Mouse (Mus musculus): ENCODE data around the gene Synj1. TPM values are rescaled to one million over a fixed set of nuclear protein-coding genes. Genes with fewer than 3 reads are reported as not detected.

The Synj1 gene
- total and polyA plus RNA-seq, 2 experiments, result 6.2 to 7.5 TPM

DNA sequence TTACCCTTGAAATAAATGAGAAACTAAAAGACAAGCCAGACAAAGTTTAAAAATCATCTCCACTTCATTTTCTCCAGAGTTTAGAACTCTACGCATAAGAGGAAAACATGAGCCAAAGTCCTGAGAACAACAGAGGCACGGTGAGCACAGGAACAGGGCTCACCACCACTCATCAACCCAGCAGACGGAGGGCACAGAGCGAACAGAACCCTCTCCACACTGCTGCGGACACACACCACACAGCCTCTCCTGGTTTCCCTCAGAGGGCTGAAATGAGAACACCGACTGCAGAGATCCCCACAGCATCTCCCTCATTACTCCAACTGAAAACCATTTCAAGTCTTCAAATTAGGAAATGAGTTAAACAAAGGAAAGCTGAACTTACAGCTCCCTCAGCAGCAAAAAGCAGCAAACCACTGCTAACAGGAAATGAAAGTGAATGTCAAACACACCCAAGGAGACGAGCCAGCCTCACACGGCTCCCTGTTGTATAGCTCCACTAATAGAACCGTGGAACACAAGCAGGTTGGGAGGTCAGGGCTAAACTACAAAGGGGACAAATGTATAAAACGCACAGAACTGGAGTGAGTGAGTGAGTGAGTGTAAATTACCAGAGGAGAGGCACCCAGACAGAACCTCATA is 9.9 kb upstream of the Synj1 start:
- H3K27ac ChIP-seq (replicated peaks; ENCODE audit: insufficient read depth, low read depth, low read length), result no peak overlapping the region
- H3K79me2 ChIP-seq (ENCODE audit: control insufficient read depth, insufficient read depth, low read length), result no peaks in the 10 kb centered on the region
- H3K4me1 ChIP-seq (ENCODE audit: control insufficient read depth, insufficient read depth, low read length), result no peaks in the 10 kb centered on the region
- no peak for DNase-seq (ENCODE audit: extremely low read depth, low read depth, low spot score)
- no peaks in the 10 kb centered on the region for H3K27me3 ChIP-seq (ENCODE audit: control insufficient read depth, insufficient read depth, low read length)
- peaks cover 65% of the 10 kb centered on the region for H3K36me3 ChIP-seq (ENCODE audit: control insufficient read depth, insufficient read depth, low read length)
- no peak overlapping the region for H3K4me3 ChIP-seq (ENCODE audit: insufficient read depth, low read depth, low read length)
- WGBS, result 84% methylated on average over 10 of the region's 10 CpGs
- H3K9ac ChIP-seq (ENCODE audit: low read depth, low read length), result no peak overlapping the region
- TF ChIP-seq POLR2A (IDR thresholded peaks at IDR 0.05; ENCODE audit: extremely low read depth, insufficient read depth, low read length) (no peak), CTCF (IDR thresholded peaks at IDR 0.05; ENCODE audit: low read depth, low read length) (no peak)

GRCm38 (mm10) chr16:91019476-91019875 is 8.4 kb upstream of the Synj1 start:
- Histone ChIP-seq H3K27me3 (ENCODE audit: control insufficient read depth, insufficient read depth, low read length) (no peaks in the 10 kb centered on the region), H3K9ac (ENCODE audit: low read depth, low read length) (no peak overlapping the region), H3K79me2 (ENCODE audit: control insufficient read depth, insufficient read depth, low read length) (no peaks in the 10 kb centered on the region), H3K4me3 (ENCODE audit: insufficient read depth, low read depth, low read length) (no peak overlapping the region), H3K27ac (replicated peaks; ENCODE audit: insufficient read depth, low read depth, low read length) (no peak overlapping the region), H3K36me3 (ENCODE audit: control insufficient read depth, insufficient read depth, low read length) (peaks cover 55% of the 10 kb centered on the region), H3K4me1 (ENCODE audit: control insufficient read depth, insufficient read depth, low read length) (no peaks in the 10 kb centered on the region)
- 98% methylated on average over 4 of the region's 4 CpGs for WGBS
- no peak for DNase-seq (ENCODE audit: extremely low read depth, low read depth, low spot score)
- TF ChIP-seq POLR2A (IDR thresholded peaks at IDR 0.05; ENCODE audit: extremely low read depth, insufficient read depth, low read length), result no peak
- TF ChIP-seq CTCF (IDR thresholded peaks at IDR 0.05; ENCODE audit: low read depth, low read length), result no peak

- Histone ChIP-seq H3K36me3 (ENCODE audit: control insufficient read depth, insufficient read depth, low read length) (peaks cover 33% of the 10 kb centered on the region), H3K4me1 (ENCODE audit: control insufficient read depth, insufficient read depth, low read length) (no peaks in the 10 kb centered on the region), H3K27me3 (ENCODE audit: control insufficient read depth, insufficient read depth, low read length) (no peaks in the 10 kb centered on the region), H3K79me2 (ENCODE audit: control insufficient read depth, insufficient read depth, low read length) (no peaks in the 10 kb centered on the region), H3K27ac (replicated peaks; ENCODE audit: insufficient read depth, low read depth, low read length) (no peak overlapping the region), H3K9ac (ENCODE audit: low read depth, low read length) (no peak overlapping the region), H3K4me3 (ENCODE audit: insufficient read depth, low read depth, low read length) (no peak overlapping the region)
- TF ChIP-seq POLR2A (IDR thresholded peaks at IDR 0.05; ENCODE audit: extremely low read depth, insufficient read depth, low read length), result no peak
- no peak for TF ChIP-seq CTCF (IDR thresholded peaks at IDR 0.05; ENCODE audit: low read depth, low read length)
- 92% methylated on average over 4 of the region's 4 CpGs for WGBS
- no peak for DNase-seq (ENCODE audit: extremely low read depth, low read depth, low spot score)
Measured at GRCm38 (mm10) chr16:91015761-91016160, 4.7 kb upstream of the Synj1 start.

- peak; percentile 31 for DNase-seq (ENCODE audit: extremely low read depth, low read depth, low spot score)
- Histone ChIP-seq H3K79me2 (ENCODE audit: control insufficient read depth, insufficient read depth, low read length) (peaks cover 5% of the 10 kb centered on the region; the same call in 1 of the 2 replicates), H3K36me3 (ENCODE audit: control insufficient read depth, insufficient read depth, low read length) (peaks cover 9% of the 10 kb centered on the region; the same call in 1 of the 2 replicates), H3K9ac (ENCODE audit: low read depth, low read length) (no peak overlapping the region), H3K27me3 (ENCODE audit: control insufficient read depth, insufficient read depth, low read length) (no peaks in the 10 kb centered on the region), H3K4me3 (ENCODE audit: insufficient read depth, low read depth, low read length) (no peak overlapping the region), H3K27ac (replicated peaks; ENCODE audit: insufficient read depth, low read depth, low read length) (no peak overlapping the region; the same call in 1 of the 2 replicates), H3K4me1 (ENCODE audit: control insufficient read depth, insufficient read depth, low read length) (peaks cover 3% of the 10 kb centered on the region)
- TF ChIP-seq CTCF (IDR thresholded peaks at IDR 0.05; ENCODE audit: low read depth, low read length) (no peak), POLR2A (IDR thresholded peaks at IDR 0.05; ENCODE audit: extremely low read depth, insufficient read depth, low read length) (no peak)
- 29% methylated on average over 3 of the region's 3 CpGs for WGBS
Measured at GRCm38 (mm10) chr16:91011847-91012246, 739 bp upstream of the Synj1 start.

GRCm38 (mm10) chr16:91010581-91011020 is 507 bp downstream of the Synj1 start:
- peak overlapping the region; percentile 89 for H3K4me3 ChIP-seq (ENCODE audit: insufficient read depth, low read depth, low read length)
- peaks cover 5% of the 10 kb centered on the region; the same call in 1 of the 2 replicates for H3K79me2 ChIP-seq (ENCODE audit: control insufficient read depth, insufficient read depth, low read length)
- WGBS, result under 1% methylated on average over 41 of the region's 42 CpGs
- TF ChIP-seq CTCF (IDR thresholded peaks at IDR 0.05; ENCODE audit: low read depth, low read length), result no peak
- H3K27ac ChIP-seq (replicated peaks; ENCODE audit: insufficient read depth, low read depth, low read length), result peak overlapping the region; percentile 63
- H3K9ac ChIP-seq (ENCODE audit: low read depth, low read length), result peak overlapping the region; percentile 84
- no peaks in the 10 kb centered on the region for H3K27me3 ChIP-seq (ENCODE audit: control insufficient read depth, insufficient read depth, low read length)
- no peak for DNase-seq (ENCODE audit: extremely low read depth, low read depth, low spot score)
- peaks cover 3% of the 10 kb centered on the region; the same call in 1 of the 2 replicates for H3K36me3 ChIP-seq (ENCODE audit: control insufficient read depth, insufficient read depth, low read length)
- peaks cover 3% of the 10 kb centered on the region for H3K4me1 ChIP-seq (ENCODE audit: control insufficient read depth, insufficient read depth, low read length)

- H3K27me3 ChIP-seq (ENCODE audit: control insufficient read depth, insufficient read depth, low read length), result no peaks in the 10 kb centered on the region
- H3K9ac ChIP-seq (ENCODE audit: low read depth, low read length), result peak overlapping the region; percentile 84
- H3K4me3 ChIP-seq (ENCODE audit: insufficient read depth, low read depth, low read length), result peak overlapping the region; percentile 89
- DNase-seq (ENCODE audit: extremely low read depth, low read depth, low spot score), result no peak
- no peak for TF ChIP-seq POLR2A (IDR thresholded peaks at IDR 0.05; ENCODE audit: extremely low read depth, insufficient read depth, low read length)
- no peak for TF ChIP-seq CTCF (IDR thresholded peaks at IDR 0.05; ENCODE audit: low read depth, low read length)
- peak overlapping the region; percentile 63; the same call in 1 of the 2 replicates for H3K27ac ChIP-seq (replicated peaks; ENCODE audit: insufficient read depth, low read depth, low read length)
- 3% methylated on average over 19 of the region's 19 CpGs for WGBS
- H3K36me3 ChIP-seq (ENCODE audit: control insufficient read depth, insufficient read depth, low read length), result peaks cover 3% of the 10 kb centered on the region; the same call in 1 of the 2 replicates
- peaks cover 5% of the 10 kb centered on the region; the same call in 1 of the 2 replicates for H3K79me2 ChIP-seq (ENCODE audit: control insufficient read depth, insufficient read depth, low read length)
- peaks cover 3% of the 10 kb centered on the region for H3K4me1 ChIP-seq (ENCODE audit: control insufficient read depth, insufficient read depth, low read length)
Measured at GRCm38 (mm10) chr16:91009942-91010529, 1.1 kb downstream of the Synj1 start.

Measured in liver, adult 2 months (tissue).